Mouse (Mus musculus): ENCODE measurements around the gene Vrk1. TPM values are rescaled to one million over a fixed set of nuclear protein-coding genes. Genes with fewer than 3 reads are reported as not detected.

Vrk1 gene
- polyA plus RNA-seq, 1 experiment from 2014 or later = 73.8 TPM

- Histone ChIP-seq H3K4me2 (no peak overlapping the region), H3K27me3 (no peaks in the 10 kb centered on the region; the same call in none of the 2 replicates), H3K27ac (no peak overlapping the region), H3K4me3 (no peak overlapping the region), H3K9me3 (no peaks in the 10 kb centered on the region), H3K9ac (no peak overlapping the region), H3K4me1 (peaks cover 7% of the 10 kb centered on the region; the same call in 1 of the 2 replicates), H3K36me3 (no peaks in the 10 kb centered on the region)
- 15% methylated on average over 5 of the region's 5 CpGs for WGBS
- ATAC-seq (ENCODE audit: insufficient number of reproducible peaks, insufficient read depth, low FRiP score, low TSS enrichment, low read depth) = no peak
Measured at GRCm38 (mm10) chr12:105974107-105974506, 35.9 kb upstream of the Vrk1 start.

- H3K9ac ChIP-seq = no peak overlapping the region
- 0 out of 2 replicates have a peak overlapping the region, but pooled peaks have one; percentile 9 for H3K4me2 ChIP-seq
- WGBS = 23% methylated on average over 12 of the region's 16 CpGs
- H3K9me3 ChIP-seq = no peaks in the 10 kb centered on the region
- H3K4me3 ChIP-seq = no peak overlapping the region
- H3K27ac ChIP-seq = no peak overlapping the region
- ATAC-seq (ENCODE audit: insufficient number of reproducible peaks, insufficient read depth, low FRiP score, low TSS enrichment, low read depth) = no peak
- no peaks in the 10 kb centered on the region for H3K27me3 ChIP-seq
- peaks cover 8% of the 10 kb centered on the region; the same call in 1 of the 2 replicates for H3K4me1 ChIP-seq
- no peaks in the 10 kb centered on the region for H3K36me3 ChIP-seq
Measured at GRCm38 (mm10) chr12:105981121-105981973, 28.7 kb upstream of the Vrk1 start.

- Histone ChIP-seq H3K4me1 (peaks cover 8% of the 10 kb centered on the region; the same call in 1 of the 2 replicates), H3K4me3 (no peak overlapping the region), H3K4me2 (no peak overlapping the region), H3K27me3 (no peaks in the 10 kb centered on the region), H3K9ac (no peak overlapping the region), H3K9me3 (no peaks in the 10 kb centered on the region), H3K36me3 (no peaks in the 10 kb centered on the region), H3K27ac (no peak overlapping the region)
- 80% methylated on average over 6 of the region's 7 CpGs for WGBS
- no peak for ATAC-seq (ENCODE audit: insufficient number of reproducible peaks, insufficient read depth, low FRiP score, low TSS enrichment, low read depth)
Measured at GRCm38 (mm10) chr12:105981974-105982305, 28.1 kb upstream of the Vrk1 start.

GRCm38 (mm10) chr12:105982598-105982997 is 27.4 kb upstream of the Vrk1 start:
- H3K9me3 ChIP-seq = no peaks in the 10 kb centered on the region
- 88% methylated on average over 6 of the region's 6 CpGs for WGBS
- no peaks in the 10 kb centered on the region for H3K27me3 ChIP-seq
- no peaks in the 10 kb centered on the region for H3K36me3 ChIP-seq
- H3K4me1 ChIP-seq = peaks cover 8% of the 10 kb centered on the region; the same call in 1 of the 2 replicates
- no peak for ATAC-seq (ENCODE audit: insufficient number of reproducible peaks, insufficient read depth, low FRiP score, low TSS enrichment, low read depth)
- H3K4me3 ChIP-seq = no peak overlapping the region
- H3K9ac ChIP-seq = no peak overlapping the region
- no peak overlapping the region for H3K4me2 ChIP-seq
- H3K27ac ChIP-seq = no peak overlapping the region

- Histone ChIP-seq H3K4me1 (peaks cover 14% of the 10 kb centered on the region), H3K9me3 (no peaks in the 10 kb centered on the region), H3K4me2 (no peak overlapping the region), H3K27ac (no peak overlapping the region), H3K27me3 (no peaks in the 10 kb centered on the region), H3K4me3 (no peak overlapping the region), H3K36me3 (no peaks in the 10 kb centered on the region), H3K9ac (no peak overlapping the region)
- 94% methylated on average over 9 of the region's 9 CpGs for WGBS
- no peak for ATAC-seq (ENCODE audit: insufficient number of reproducible peaks, insufficient read depth, low FRiP score, low TSS enrichment, low read depth)
Measured at GRCm38 (mm10) chr12:105983499-105983898, 26.5 kb upstream of the Vrk1 start.

- 92% methylated on average over 4 of the region's 4 CpGs for WGBS
Measured at GRCm38 (mm10) chr12:105988434-105988833, 21.6 kb upstream of the Vrk1 start.

GRCm38 (mm10) chr12:105992756-105993155 is 17.3 kb upstream of the Vrk1 start:
- Histone ChIP-seq H3K4me3 (no peak overlapping the region), H3K9me3 (no peaks in the 10 kb centered on the region), H3K4me1 (peaks cover 6% of the 10 kb centered on the region), H3K27ac (no peak overlapping the region), H3K4me2 (no peak overlapping the region), H3K9ac (no peak overlapping the region), H3K27me3 (no peaks in the 10 kb centered on the region), H3K36me3 (no peaks in the 10 kb centered on the region)
- no peak for ATAC-seq (ENCODE audit: insufficient number of reproducible peaks, insufficient read depth, low FRiP score, low TSS enrichment, low read depth)
- 78% methylated on average over 5 of the region's 5 CpGs for WGBS

More at GRCm38 (mm10) chr12:105988434-105988833, 21.6 kb upstream of the Vrk1 start:
- Histone ChIP-seq H3K9ac (no peak overlapping the region), H3K4me3 (no peak overlapping the region), H3K27ac (no peak overlapping the region), H3K27me3 (no peaks in the 10 kb centered on the region), H3K9me3 (no peaks in the 10 kb centered on the region), H3K36me3 (no peaks in the 10 kb centered on the region), H3K4me1 (peaks cover 7% of the 10 kb centered on the region), H3K4me2 (no peak overlapping the region)
- ATAC-seq (ENCODE audit: insufficient number of reproducible peaks, insufficient read depth, low FRiP score, low TSS enrichment, low read depth) = no peak

GRCm38 (mm10) chr12:105993356-105993755 is 16.7 kb upstream of the Vrk1 start:
- no peak overlapping the region for H3K4me2 ChIP-seq
- WGBS = 60% methylated on average over 7 of the region's 7 CpGs
- no peak for ATAC-seq (ENCODE audit: insufficient number of reproducible peaks, insufficient read depth, low FRiP score, low TSS enrichment, low read depth)
- H3K27me3 ChIP-seq = no peaks in the 10 kb centered on the region
- H3K4me1 ChIP-seq = 0 out of 2 replicates have a peak, but pooled peaks cover under 1% of the 10 kb centered on the region
- H3K36me3 ChIP-seq = no peaks in the 10 kb centered on the region
- H3K9ac ChIP-seq = no peak overlapping the region
- no peak overlapping the region for H3K27ac ChIP-seq
- H3K4me3 ChIP-seq = no peak overlapping the region
- no peaks in the 10 kb centered on the region for H3K9me3 ChIP-seq

GRCm38 (mm10) chr12:105995940-105996339 is 14.1 kb upstream of the Vrk1 start:
- Histone ChIP-seq H3K36me3 (no peaks in the 10 kb centered on the region), H3K4me1 (no peaks in the 10 kb centered on the region), H3K9ac (no peak overlapping the region), H3K4me2 (no peak overlapping the region), H3K27me3 (no peaks in the 10 kb centered on the region), H3K4me3 (no peak overlapping the region), H3K9me3 (no peaks in the 10 kb centered on the region), H3K27ac (no peak overlapping the region)
- ATAC-seq (ENCODE audit: insufficient number of reproducible peaks, insufficient read depth, low FRiP score, low TSS enrichment, low read depth) = no peak
- 60% methylated on average over 4 of the region's 4 CpGs for WGBS

GRCm38 (mm10) chr12:105997028-105997786 is 12.8 kb upstream of the Vrk1 start:
- 87% methylated on average over 19 of the region's 19 CpGs for WGBS
- Histone ChIP-seq H3K4me2 (no peak overlapping the region), H3K9ac (no peak overlapping the region), H3K4me1 (no peaks in the 10 kb centered on the region), H3K4me3 (no peak overlapping the region), H3K27ac (no peak overlapping the region), H3K27me3 (no peaks in the 10 kb centered on the region), H3K9me3 (no peaks in the 10 kb centered on the region), H3K36me3 (no peaks in the 10 kb centered on the region)
- no peak for ATAC-seq (ENCODE audit: insufficient number of reproducible peaks, insufficient read depth, low FRiP score, low TSS enrichment, low read depth)

GRCm38 (mm10) chr12:106001775-106002174 is 8.3 kb upstream of the Vrk1 start:
- Histone ChIP-seq H3K4me2 (no peak overlapping the region), H3K36me3 (no peaks in the 10 kb centered on the region), H3K9ac (no peak overlapping the region), H3K9me3 (no peaks in the 10 kb centered on the region), H3K4me1 (no peaks in the 10 kb centered on the region), H3K27me3 (no peaks in the 10 kb centered on the region), H3K4me3 (no peak overlapping the region), H3K27ac (no peak overlapping the region)
- WGBS = 73% methylated on average over 8 of the region's 8 CpGs
- ATAC-seq (ENCODE audit: insufficient number of reproducible peaks, insufficient read depth, low FRiP score, low TSS enrichment, low read depth) = no peak

- Histone ChIP-seq H3K9ac (no peak overlapping the region), H3K36me3 (no peaks in the 10 kb centered on the region), H3K4me1 (no peaks in the 10 kb centered on the region), H3K4me2 (no peak overlapping the region), H3K4me3 (no peak overlapping the region), H3K9me3 (no peaks in the 10 kb centered on the region), H3K27ac (no peak overlapping the region), H3K27me3 (no peaks in the 10 kb centered on the region)
- WGBS = 76% methylated on average over 6 of the region's 6 CpGs
- ATAC-seq (ENCODE audit: insufficient number of reproducible peaks, insufficient read depth, low FRiP score, low TSS enrichment, low read depth) = no peak
Measured at GRCm38 (mm10) chr12:106004719-106005118, 5.3 kb upstream of the Vrk1 start.

Measured in embryonic facial prominence, embryonic 13.5 days (tissue).